Mouse (Mus musculus): ENCODE data around the gene Olfr702. TPM values are rescaled to one million over a fixed set of nuclear protein-coding genes. Genes with fewer than 3 reads are reported as not detected.

The Olfr702 gene
- polyA plus RNA-seq (2014; fragmentation: Nextera tagmentation; extraction: Ambion mirVana): not detected in 2 replicates

- DNase-seq (ENCODE audit: low spot score) (no peak), ATAC-seq (replicated peaks; ENCODE audit: low FRiP score) (no peak)
- no peaks in the 10 kb centered on the region for H3K9me3 ChIP-seq (ENCODE audit: control insufficient read depth, low read length)
- no peak within 1 kb of the TSS for H3K4me3 ChIP-seq (ENCODE audit: low read depth, low read length)
- no peak within 1 kb of the TSS for H3K9ac ChIP-seq (ENCODE audit: low read depth, low read length)
- H3K4me2 ChIP-seq: no peak within 1 kb of the TSS
- no peaks in the 10 kb centered on the region for H3K36me3 ChIP-seq (ENCODE audit: control insufficient read depth, insufficient read depth, low read length)
- no peaks in the 10 kb centered on the region for H3K27me3 ChIP-seq (replicated peaks; ENCODE audit: control insufficient read depth, insufficient read depth, low read length)
- no peak within 1 kb of the TSS for H3K27ac ChIP-seq (ENCODE audit: low read depth, low read length)
- no peaks in the 10 kb centered on the region for H3K4me1 ChIP-seq (replicated peaks; ENCODE audit: control insufficient read depth, insufficient read depth, low read length)
These were observed at the start of gene Olfr702 for GRCm38 (mm10) chr7:106833793-106834192. Gene Olfr702 (minus strand): TSS chr7:106833893.

GRCm38 (mm10) chr7:106876791-106877190 is 43.1 kb upstream of the Olfr702 start, which contains the start of gene Olfr705:
Gene Olfr705 (minus strand): TSS chr7:106876891.
- Histone ChIP-seq H3K4me3 (ENCODE audit: low read depth, low read length) (no peak within 1 kb of the TSS), H3K27ac (ENCODE audit: low read depth, low read length) (no peak within 1 kb of the TSS), H3K9ac (ENCODE audit: low read depth, low read length) (no peak within 1 kb of the TSS), H3K4me1 (replicated peaks; ENCODE audit: control insufficient read depth, insufficient read depth, low read length) (no peaks in the 10 kb centered on the region), H3K27me3 (replicated peaks; ENCODE audit: control insufficient read depth, insufficient read depth, low read length) (no peaks in the 10 kb centered on the region), H3K4me2 (no peak within 1 kb of the TSS), H3K9me3 (ENCODE audit: control insufficient read depth, low read length) (no peaks in the 10 kb centered on the region), H3K36me3 (ENCODE audit: control insufficient read depth, insufficient read depth, low read length) (no peaks in the 10 kb centered on the region)
- DNase-seq (ENCODE audit: low spot score): no peak
- no peak for ATAC-seq (replicated peaks; ENCODE audit: low FRiP score)
- 68% methylated on average over 3 of the region's 3 CpGs for WGBS

GRCm38 (mm10) chr7:106862885-106863284 is 29.2 kb upstream of the Olfr702 start, which contains the start of gene Olfr704:
Gene Olfr704 (plus strand): TSS chr7:106863185.
- no peaks in the 10 kb centered on the region for H3K9me3 ChIP-seq (ENCODE audit: control insufficient read depth, low read length)
- no peaks in the 10 kb centered on the region for H3K4me1 ChIP-seq (replicated peaks; ENCODE audit: control insufficient read depth, insufficient read depth, low read length)
- H3K9ac ChIP-seq (ENCODE audit: low read depth, low read length): no peak within 1 kb of the TSS
- no peaks in the 10 kb centered on the region for H3K27me3 ChIP-seq (replicated peaks; ENCODE audit: control insufficient read depth, insufficient read depth, low read length)
- H3K4me2 ChIP-seq: no peak within 1 kb of the TSS
- no peak within 1 kb of the TSS for H3K4me3 ChIP-seq (ENCODE audit: low read depth, low read length)
- DNase-seq (ENCODE audit: low spot score) (no peak), ATAC-seq (replicated peaks; ENCODE audit: low FRiP score) (no peak)
- no peak within 1 kb of the TSS for H3K27ac ChIP-seq (ENCODE audit: low read depth, low read length)
- no peaks in the 10 kb centered on the region for H3K36me3 ChIP-seq (ENCODE audit: control insufficient read depth, insufficient read depth, low read length)

- no peak within 1 kb of the TSS for H3K9ac ChIP-seq (ENCODE audit: low read depth, low read length)
- H3K4me3 ChIP-seq (ENCODE audit: low read depth, low read length): no peak within 1 kb of the TSS
- 63% methylated on average over 2 of the region's 2 CpGs for WGBS
- H3K4me1 ChIP-seq (replicated peaks; ENCODE audit: control insufficient read depth, insufficient read depth, low read length): no peaks in the 10 kb centered on the region
- DNase-seq (ENCODE audit: low spot score) (no peak), ATAC-seq (replicated peaks; ENCODE audit: low FRiP score) (no peak)
- no peaks in the 10 kb centered on the region for H3K36me3 ChIP-seq (ENCODE audit: control insufficient read depth, insufficient read depth, low read length)
- H3K4me2 ChIP-seq: no peak within 1 kb of the TSS
- H3K27me3 ChIP-seq (replicated peaks; ENCODE audit: control insufficient read depth, insufficient read depth, low read length): no peaks in the 10 kb centered on the region
- no peak within 1 kb of the TSS for H3K27ac ChIP-seq (ENCODE audit: low read depth, low read length)
- H3K9me3 ChIP-seq (ENCODE audit: control insufficient read depth, low read length): peaks cover 2% of the 10 kb centered on the region; the same call in 1 of the 2 replicates
These were observed 9.4 kb upstream of the Olfr702 start, which contains the start of gene Olfr703 for GRCm38 (mm10) chr7:106843060-106843459. Gene Olfr703 (plus strand): TSS chr7:106843360.

GRCm38 (mm10) chr7:106818414-106818813 is 15.3 kb downstream of the Olfr702 start:
- DNase-seq (ENCODE audit: low spot score) (no peak), ATAC-seq (replicated peaks; ENCODE audit: low FRiP score) (no peak)
- H3K4me3 ChIP-seq (ENCODE audit: low read depth, low read length): no peak overlapping the region
- no peaks in the 10 kb centered on the region for H3K27me3 ChIP-seq (replicated peaks; ENCODE audit: control insufficient read depth, insufficient read depth, low read length)
- H3K4me2 ChIP-seq: no peak overlapping the region
- no peaks in the 10 kb centered on the region for H3K9me3 ChIP-seq (ENCODE audit: control insufficient read depth, low read length)
- H3K27ac ChIP-seq (ENCODE audit: low read depth, low read length): no peak overlapping the region
- no peaks in the 10 kb centered on the region for H3K36me3 ChIP-seq (ENCODE audit: control insufficient read depth, insufficient read depth, low read length)
- H3K9ac ChIP-seq (ENCODE audit: low read depth, low read length): no peak overlapping the region
- no peaks in the 10 kb centered on the region for H3K4me1 ChIP-seq (replicated peaks; ENCODE audit: control insufficient read depth, insufficient read depth, low read length)

- Histone ChIP-seq H3K4me3 (ENCODE audit: low read depth, low read length) (no peak overlapping the region), H3K4me2 (no peak overlapping the region), H3K27ac (ENCODE audit: low read depth, low read length) (no peak overlapping the region), H3K36me3 (ENCODE audit: control insufficient read depth, insufficient read depth, low read length) (no peaks in the 10 kb centered on the region), H3K9ac (ENCODE audit: low read depth, low read length) (no peak overlapping the region), H3K27me3 (replicated peaks; ENCODE audit: control insufficient read depth, insufficient read depth, low read length) (no peaks in the 10 kb centered on the region), H3K9me3 (ENCODE audit: control insufficient read depth, low read length) (no peaks in the 10 kb centered on the region), H3K4me1 (replicated peaks; ENCODE audit: control insufficient read depth, insufficient read depth, low read length) (no peaks in the 10 kb centered on the region)
- 36% methylated on average over 2 of the region's 2 CpGs for WGBS
- no peak for ATAC-seq (replicated peaks; ENCODE audit: low FRiP score)
- DNase-seq (ENCODE audit: low spot score): no peak
These were observed 17.9 kb downstream of the Olfr702 start for GRCm38 (mm10) chr7:106815775-106816174.

- no peak within 1 kb of the TSS for H3K27ac ChIP-seq (ENCODE audit: low read depth, low read length)
- no peak for ATAC-seq (replicated peaks; ENCODE audit: low FRiP score)
- no peaks in the 10 kb centered on the region for H3K9me3 ChIP-seq (ENCODE audit: control insufficient read depth, low read length)
- DNase-seq (ENCODE audit: low spot score): no peak
- no peaks in the 10 kb centered on the region for H3K27me3 ChIP-seq (replicated peaks; ENCODE audit: control insufficient read depth, insufficient read depth, low read length)
- no peak within 1 kb of the TSS for H3K9ac ChIP-seq (ENCODE audit: low read depth, low read length)
- H3K4me3 ChIP-seq (ENCODE audit: low read depth, low read length): no peak within 1 kb of the TSS
- no peaks in the 10 kb centered on the region for H3K4me1 ChIP-seq (replicated peaks; ENCODE audit: control insufficient read depth, insufficient read depth, low read length)
- WGBS: 63% methylated on average over 2 of the region's 2 CpGs
- H3K36me3 ChIP-seq (ENCODE audit: control insufficient read depth, insufficient read depth, low read length): no peaks in the 10 kb centered on the region
- H3K4me2 ChIP-seq: no peak within 1 kb of the TSS
These were observed 19.9 kb downstream of the Olfr702 start, which contains the start of gene Olfr701 for GRCm38 (mm10) chr7:106813829-106814228. Gene Olfr701 (plus strand): TSS chr7:106814129.

GRCm38 (mm10) chr7:106808734-106809133 is 25.0 kb downstream of the Olfr702 start, which contains the start of gene Olfr700:
Gene Olfr700 (minus strand): TSS chr7:106808834.
- Histone ChIP-seq H3K4me1 (replicated peaks; ENCODE audit: control insufficient read depth, insufficient read depth, low read length) (no peaks in the 10 kb centered on the region), H3K4me3 (ENCODE audit: low read depth, low read length) (no peak within 1 kb of the TSS), H3K36me3 (ENCODE audit: control insufficient read depth, insufficient read depth, low read length) (no peaks in the 10 kb centered on the region), H3K27ac (ENCODE audit: low read depth, low read length) (no peak within 1 kb of the TSS), H3K4me2 (no peak within 1 kb of the TSS), H3K9me3 (ENCODE audit: control insufficient read depth, low read length) (no peaks in the 10 kb centered on the region), H3K9ac (ENCODE audit: low read depth, low read length) (no peak within 1 kb of the TSS), H3K27me3 (replicated peaks; ENCODE audit: control insufficient read depth, insufficient read depth, low read length) (no peaks in the 10 kb centered on the region)
- no peak for DNase-seq (ENCODE audit: low spot score)
- no peak for ATAC-seq (replicated peaks; ENCODE audit: low FRiP score)
- 88% methylated on average over 1 of the region's 1 CpGs for WGBS

GRCm38 (mm10) chr7:106793098-106793497 is 40.6 kb downstream of the Olfr702 start, which contains the start of gene Olfr699:
Gene Olfr699 (minus strand): TSS chr7:106793198.
- H3K27ac ChIP-seq (ENCODE audit: low read depth, low read length): no peak within 1 kb of the TSS
- ATAC-seq (replicated peaks; ENCODE audit: low FRiP score) (no peak), DNase-seq (ENCODE audit: low spot score) (no peak)
- WGBS: 68% methylated on average over 1 of the region's 1 CpGs
- H3K9me3 ChIP-seq (ENCODE audit: control insufficient read depth, low read length): 0 out of 2 replicates have a peak, but pooled peaks cover 3% of the 10 kb centered on the region
- H3K9ac ChIP-seq (ENCODE audit: low read depth, low read length): no peak within 1 kb of the TSS
- no peak within 1 kb of the TSS for H3K4me3 ChIP-seq (ENCODE audit: low read depth, low read length)
- no peaks in the 10 kb centered on the region for H3K4me1 ChIP-seq (replicated peaks; ENCODE audit: control insufficient read depth, insufficient read depth, low read length)
- no peak within 1 kb of the TSS for H3K4me2 ChIP-seq
- no peaks in the 10 kb centered on the region for H3K27me3 ChIP-seq (replicated peaks; ENCODE audit: control insufficient read depth, insufficient read depth, low read length)
- H3K36me3 ChIP-seq (ENCODE audit: control insufficient read depth, insufficient read depth, low read length): no peaks in the 10 kb centered on the region
